In genomic region chr10:120365380-120366172, GRCm38 (mm10) we compare ENCODE assay signal across 8 mouse cellular contexts.
DNase-seq lines count a peak whose midpoint lies in the region; ATAC-seq and TF ChIP-seq lines count a peak whose summit lies in the region.

No protein-coding gene starts in this region.

- no peak for DNase-seq in gastrocnemius, adult 2 months
- DNase-seq in gastrocnemius, postnatal 10 days = no peak
- DNase-seq in midbrain, postnatal 0 days (ENCODE audit: low spot score) = no peak
- no peak for DNase-seq in urinary bladder, postnatal 10 days (ENCODE audit: low spot score)

- peak overlapping the region; percentile 61 for H3K4me3 ChIP-seq in gastrocnemius, adult 2 months
- no peak overlapping the region for H3K4me3 ChIP-seq in embryonic facial prominence, embryonic 15.5 days (replicated peaks)
- H3K4me3 ChIP-seq in intestine, postnatal 0 days (ENCODE audit: low read depth, low read length) = no peak overlapping the region
- no peak overlapping the region for H3K4me3 ChIP-seq in midbrain, postnatal 0 days (ENCODE audit: low read depth, low read length)

- intact Hi-C loops in gastrocnemius, adult 2 months (cut with DNase I) = no loop called here

- peak; percentile 57 for ATAC-seq in embryonic facial prominence, embryonic 15.5 days (ENCODE audit: insufficient number of reproducible peaks, low FRiP score, low TSS enrichment, low read depth)
- no peak for ATAC-seq in intestine, postnatal 0 days
- no peak for ATAC-seq in midbrain, postnatal 0 days (ENCODE audit: low FRiP score)
- no peak for ATAC-seq in frontal cortex, adult (ENCODE audit: low TSS enrichment)
- no peak for ATAC-seq in granulocyte monocyte progenitor cell, adult 5-6 weeks (replicated peaks; ENCODE audit: poor library complexity, severe bottlenecking)

- no peaks in the 10 kb centered on the region for H3K9me3 ChIP-seq in embryonic facial prominence, embryonic 15.5 days (replicated peaks)
- H3K9me3 ChIP-seq in intestine, postnatal 0 days (ENCODE audit: control insufficient read depth) = no peaks in the 10 kb centered on the region
- H3K9me3 ChIP-seq in midbrain, postnatal 0 days (ENCODE audit: low read length) = no peaks in the 10 kb centered on the region

- H3K27ac ChIP-seq in gastrocnemius, adult 2 months = no peak overlapping the region
- H3K27ac ChIP-seq in embryonic facial prominence, embryonic 15.5 days (replicated peaks) = peak overlapping the region; percentile 55
- no peak overlapping the region for H3K27ac ChIP-seq in intestine, postnatal 0 days (ENCODE audit: low read depth, low read length)
- H3K27ac ChIP-seq in midbrain, postnatal 0 days (ENCODE audit: low read depth, low read length) = no peak overlapping the region

- H3K36me3 ChIP-seq in embryonic facial prominence, embryonic 15.5 days = no peaks in the 10 kb centered on the region
- no peaks in the 10 kb centered on the region for H3K36me3 ChIP-seq in intestine, postnatal 0 days (ENCODE audit: control insufficient read depth, insufficient read depth)
- no peaks in the 10 kb centered on the region for H3K36me3 ChIP-seq in midbrain, postnatal 0 days (ENCODE audit: insufficient read depth, low read length)

- H3K9ac ChIP-seq in embryonic facial prominence, embryonic 15.5 days = no peak overlapping the region
- no peak overlapping the region for H3K9ac ChIP-seq in intestine, postnatal 0 days (ENCODE audit: low read depth, low read length)
- H3K9ac ChIP-seq in midbrain, postnatal 0 days (replicated peaks; ENCODE audit: low read length, poor library complexity, severe bottlenecking) = no peak overlapping the region

- H3K27me3 ChIP-seq in embryonic facial prominence, embryonic 15.5 days = no peaks in the 10 kb centered on the region
- no peaks in the 10 kb centered on the region for H3K27me3 ChIP-seq in intestine, postnatal 0 days (replicated peaks; ENCODE audit: control insufficient read depth, insufficient read depth, low read length)
- H3K27me3 ChIP-seq in midbrain, postnatal 0 days (ENCODE audit: insufficient read depth, low read length) = no peaks in the 10 kb centered on the region

- H3K4me1 ChIP-seq in embryonic facial prominence, embryonic 15.5 days = peaks cover 26% of the 10 kb centered on the region
- H3K4me1 ChIP-seq in intestine, postnatal 0 days (replicated peaks; ENCODE audit: control insufficient read depth, insufficient read depth, low read length) = no peaks in the 10 kb centered on the region; the same call in 1 of the 2 replicates
- no peaks in the 10 kb centered on the region for H3K4me1 ChIP-seq in midbrain, postnatal 0 days (ENCODE audit: insufficient read depth, low read length)

- no peak for TF ChIP-seq CTCF in gastrocnemius, adult 2 months (IDR thresholded peaks at IDR 0.05)
- no peak for TF ChIP-seq CTCF in intestine, postnatal 0 days (IDR thresholded peaks at IDR 0.05; ENCODE audit: low read depth)
- TF ChIP-seq CTCF in midbrain, postnatal 0 days (IDR thresholded peaks at IDR 0.05) = no peak

- H3K4me2 ChIP-seq in embryonic facial prominence, embryonic 15.5 days (replicated peaks) = peak overlapping the region; percentile 34
- H3K4me2 ChIP-seq in intestine, postnatal 0 days (replicated peaks; ENCODE audit: low read depth) = peak overlapping the region; percentile 31; the same call in 1 of the 2 replicates
- peak overlapping the region; percentile 24 for H3K4me2 ChIP-seq in midbrain, postnatal 0 days (ENCODE audit: low read depth, low read length, poor library complexity, severe bottlenecking)

- 28% methylated on average over 24 of the region's 24 CpGs for WGBS in embryonic facial prominence, embryonic 15.5 days
- 39% methylated on average over 24 of the region's 24 CpGs for WGBS in intestine, postnatal 0 days
- 34% methylated on average over 24 of the region's 24 CpGs for WGBS in midbrain, postnatal 0 days
